Mouse (Mus musculus) G1E (cell line): ENCODE results near the gene Fkbp5.

Experiments
- CTCF ChIP-seq: IDR thresholded peaks from 2 replicates; pipeline ENCODE4 v1.5.1; 2012; ENCODE audit warnings: low read depth, low read length, inconsistent platforms, mixed read lengths
- GATA1 ChIP-seq: IDR thresholded peaks from 2 replicates; pipeline ENCODE4 v1.6.1; 2012; ENCODE audit warnings: borderline replicate concordance, low read length, inconsistent platforms, mixed read lengths

DNA sequence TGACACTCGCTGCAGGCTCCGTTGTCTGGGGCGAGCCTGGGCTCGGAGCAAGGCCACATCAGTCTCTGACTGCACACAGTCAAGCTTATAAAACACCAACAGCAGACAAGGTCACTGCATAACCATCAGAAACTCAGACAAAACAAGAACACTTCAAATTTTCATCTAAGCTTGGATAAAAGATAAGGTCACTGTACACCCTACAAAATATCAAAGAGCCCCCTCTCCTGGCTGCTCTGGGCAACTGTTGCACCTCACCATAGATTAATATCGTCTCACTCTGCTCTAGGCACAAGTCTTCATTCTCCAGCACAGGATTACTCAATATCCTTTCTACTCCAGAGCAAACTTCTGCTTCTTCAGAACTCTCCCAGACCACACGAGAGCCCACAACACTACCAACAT lies 85.4 kb downstream of the Fkbp5 start:
- TF ChIP-seq CTCF (no peak), GATA1 (no peak)
